Mouse (Mus musculus) lung, embryonic 16.5 days (tissue): ENCODE measurements at regions not wholly inside any gene's neighbourhood (a gene's known extent, or its start where the extent isn't known, plus 50 kb on each side); places are given as distances from the start of the nearest gene placed in this dataset.
"Not testable (repeated sequence)": the region's sequence is repeated elsewhere in the genome, so short reads cannot be mapped to it uniquely, and the experiment has no call there.

ENCODE experiments used
- ATAC-seq: fragments of 200-750 bp; cut with Nextera tagmentation; 2 replicates; pipeline ENCODE4 v1.8.0; 2017; ENCODE audit warnings: low read depth, mild to moderate bottlenecking, moderate library complexity
- H3K27ac ChIP-seq: fragments of 300-500 bp; sonication (generic); 2 replicates; pipeline ENCODE4 v1.5.1; 2014; ENCODE audit warnings: mild to moderate bottlenecking, control low read depth, low read length
- H3K27me3 ChIP-seq: fragments of 300-500 bp; sonication (generic); 2 replicates; pipeline ENCODE4 v1.6.1; 2014; ENCODE audit warnings: low read depth, low read length, mixed read lengths; ENCODE audit not compliant: control insufficient read depth, insufficient read depth
- H3K36me3 ChIP-seq: fragments of 300-500 bp; sonication (generic); 2 replicates; pipeline ENCODE4 v1.6.1; 2014; ENCODE audit warnings: low read length; ENCODE audit not compliant: control insufficient read depth, insufficient read depth
- H3K4me1 ChIP-seq: fragments of 300-500 bp; sonication (generic); replicated peaks from 2 replicates; pipeline ENCODE4 v1.6.1; 2014; ENCODE audit warnings: low read length, mixed read lengths; ENCODE audit not compliant: control insufficient read depth, insufficient read depth
- H3K4me2 ChIP-seq: fragments of 300-500 bp; sonication (generic); 2 replicates; pipeline ENCODE4 v1.6.1; 2014; ENCODE audit warnings: low read depth, low read length, control low read depth
- H3K4me3 ChIP-seq: fragments of 300-500 bp; sonication (generic); 2 replicates; pipeline ENCODE4 v1.5.1; 2014; ENCODE audit warnings: mild to moderate bottlenecking, low read length, control low read depth
- H3K9ac ChIP-seq: fragments of 300-500 bp; sonication (generic); 2 replicates; pipeline ENCODE4 v1.6.1; 2014; ENCODE audit warnings: low read length, control low read depth
- H3K9me3 ChIP-seq: fragments of 300-500 bp; sonication (generic); 2 replicates; pipeline ENCODE4 v1.6.1; 2016; ENCODE audit warnings: low read length; ENCODE audit not compliant: control insufficient read depth
- WGBS: fragments of 180-500 bp; shearing (Covaris S2); extraction: QIAGEN DNeasy Blood & Tissue Kit; methylation state at CpG from one replicate; pipeline ENCODE4 v1.1.7; 2014; 5-methylcytosine and 5-hydroxymethylcytosine counted together

GRCm38 (mm10) chr5:14309981-14310380 is 204.7 kb upstream of the Pclo start:
- ATAC-seq = no peak
- no peaks in the 10 kb centered on the region for H3K27me3 ChIP-seq

GRCm38 (mm10) chr5:14311729-14312128 is 203.0 kb upstream of the Pclo start:
- Histone ChIP-seq H3K4me3 (no peak overlapping the region), H3K27me3 (no peaks in the 10 kb centered on the region), H3K36me3 (no peaks in the 10 kb centered on the region), H3K4me1 (no peaks in the 10 kb centered on the region), H3K9ac (no peak overlapping the region), H3K27ac (no peak overlapping the region), H3K9me3 (no peaks in the 10 kb centered on the region), H3K4me2 (no peak overlapping the region)
- 84% methylated on average over 3 of the region's 3 CpGs for WGBS
- ATAC-seq = no peak

More at GRCm38 (mm10) chr5:14309981-14310380, 204.7 kb upstream of the Pclo start:
- H3K36me3 ChIP-seq = no peaks in the 10 kb centered on the region
- H3K9me3 ChIP-seq = no peaks in the 10 kb centered on the region
- WGBS = 79% methylated on average over 5 of the region's 5 CpGs
- H3K27ac ChIP-seq = no peak overlapping the region
- H3K4me3 ChIP-seq = no peak overlapping the region
- H3K9ac ChIP-seq = no peak overlapping the region
- H3K4me1 ChIP-seq = no peaks in the 10 kb centered on the region
- no peak overlapping the region for H3K4me2 ChIP-seq

- no peaks in the 10 kb centered on the region for H3K36me3 ChIP-seq
- 74% methylated on average over 4 of the region's 4 CpGs for WGBS
- H3K27ac ChIP-seq = no peak overlapping the region
- H3K27me3 ChIP-seq = no peaks in the 10 kb centered on the region
- no peaks in the 10 kb centered on the region for H3K4me1 ChIP-seq
- H3K4me2 ChIP-seq = no peak overlapping the region
- H3K4me3 ChIP-seq = no peak overlapping the region
- no peaks in the 10 kb centered on the region for H3K9me3 ChIP-seq
- ATAC-seq = no peak
- H3K9ac ChIP-seq = no peak overlapping the region
Observed at GRCm38 (mm10) chr5:14320216-14320615, 194.5 kb upstream of the Pclo start.

GRCm38 (mm10) chr5:14322000-14322399 is 192.7 kb upstream of the Pclo start:
- H3K36me3 ChIP-seq = no peaks in the 10 kb centered on the region
- no peak overlapping the region for H3K4me3 ChIP-seq
- WGBS = 53% methylated on average over 1 of the region's 1 CpGs
- H3K4me1 ChIP-seq = no peaks in the 10 kb centered on the region
- no peaks in the 10 kb centered on the region for H3K9me3 ChIP-seq
- no peak overlapping the region for H3K9ac ChIP-seq
- H3K4me2 ChIP-seq = no peak overlapping the region
- H3K27me3 ChIP-seq = no peaks in the 10 kb centered on the region
- H3K27ac ChIP-seq = no peak overlapping the region
- ATAC-seq = no peak

GRCm38 (mm10) chr5:14360446-14360845 is 154.3 kb upstream of the Pclo start:
- Histone ChIP-seq H3K4me2 (no peak overlapping the region), H3K9ac (no peak overlapping the region), H3K27me3 (no peaks in the 10 kb centered on the region), H3K4me3 (no peak overlapping the region), H3K36me3 (no peaks in the 10 kb centered on the region), H3K9me3 (no peaks in the 10 kb centered on the region), H3K27ac (no peak overlapping the region), H3K4me1 (no peaks in the 10 kb centered on the region)
- ATAC-seq = no peak
- 36% methylated on average over 1 of the region's 1 CpGs for WGBS

GRCm38 (mm10) chr5:14389184-14389890 is 125.4 kb upstream of the Pclo start:
- Histone ChIP-seq H3K36me3 (no peaks in the 10 kb centered on the region), H3K9ac (no peak overlapping the region), H3K9me3 (no peaks in the 10 kb centered on the region), H3K4me2 (no peak overlapping the region), H3K4me3 (no peak overlapping the region), H3K27me3 (no peaks in the 10 kb centered on the region), H3K27ac (no peak overlapping the region), H3K4me1 (no peaks in the 10 kb centered on the region)
- WGBS = 13% methylated on average over 6 of the region's 6 CpGs
- 0 out of 2 replicates have a peak, but pooled peaks have one; percentile 45 for ATAC-seq

GRCm38 (mm10) chr5:14391793-14392192 is 122.9 kb upstream of the Pclo start:
- Histone ChIP-seq H3K27ac (no peak overlapping the region), H3K9me3 (no peaks in the 10 kb centered on the region), H3K9ac (no peak overlapping the region), H3K4me2 (no peak overlapping the region), H3K36me3 (no peaks in the 10 kb centered on the region), H3K27me3 (no peaks in the 10 kb centered on the region), H3K4me3 (no peak overlapping the region), H3K4me1 (no peaks in the 10 kb centered on the region)
- 38% methylated on average over 3 of the region's 3 CpGs for WGBS
- ATAC-seq = no peak

- whole genome bisulfite sequencing = 65% methylated on average over 4 of the region's 12 CpGs
- H3K4me1 ChIP-seq, ATAC-seq, H3K4me3 ChIP-seq, H3K9ac ChIP-seq, H3K9me3 ChIP-seq, H3K4me2 ChIP-seq, H3K27ac ChIP-seq, H3K36me3 ChIP-seq, H3K27me3 ChIP-seq: not testable (repeated sequence)
Observed at GRCm38 (mm10) chr5:14403381-14403780, 111.3 kb upstream of the Pclo start.

- H3K9me3 ChIP-seq = no peaks in the 10 kb centered on the region
Observed at GRCm38 (mm10) chr5:14404344-14404743, 110.4 kb upstream of the Pclo start.

More at GRCm38 (mm10) chr5:14404344-14404743, 110.4 kb upstream of the Pclo start:
- no peaks in the 10 kb centered on the region for H3K27me3 ChIP-seq
- no peak overlapping the region for H3K4me2 ChIP-seq
- no peak for ATAC-seq
- H3K4me3 ChIP-seq = no peak overlapping the region
- no peak overlapping the region for H3K9ac ChIP-seq
- no peaks in the 10 kb centered on the region for H3K4me1 ChIP-seq
- 61% methylated on average over 2 of the region's 2 CpGs for WGBS
- H3K36me3 ChIP-seq = no peaks in the 10 kb centered on the region
- H3K27ac ChIP-seq = no peak overlapping the region
